Mouse (Mus musculus): ENCODE measurements around the gene Epb41l1. TPM values are rescaled to one million over a fixed set of nuclear protein-coding genes. Genes with fewer than 3 reads are reported as not detected.

The Epb41l1 gene
- polyA plus RNA-seq, 1 experiment from 2014 or later, result 0.76 TPM

- no peaks in the 10 kb centered on the region for H3K9me3 ChIP-seq (replicated peaks; ENCODE audit: control insufficient read depth, low read length)
- no peak for ATAC-seq (replicated peaks; ENCODE audit: extremely low read depth, insufficient read depth, low FRiP score)
- H3K27me3 ChIP-seq (ENCODE audit: control insufficient read depth, insufficient read depth, low read length), result 0 out of 2 replicates have a peak, but pooled peaks cover 3% of the 10 kb centered on the region
- no peaks in the 10 kb centered on the region for H3K4me1 ChIP-seq (ENCODE audit: control insufficient read depth, insufficient read depth, low read length)
- no peaks in the 10 kb centered on the region for H3K36me3 ChIP-seq (ENCODE audit: control insufficient read depth, insufficient read depth)
- no peak overlapping the region for H3K4me3 ChIP-seq (ENCODE audit: low read length)
- H3K9ac ChIP-seq (ENCODE audit: low read length), result no peak overlapping the region
- H3K27ac ChIP-seq (ENCODE audit: low read length), result no peak overlapping the region
- H3K4me2 ChIP-seq (ENCODE audit: low read depth, low read length), result no peak overlapping the region
- WGBS, result 78% methylated on average over 7 of the region's 7 CpGs
Measured at GRCm38 (mm10) chr2:156576850-156577587, 156.3 kb downstream of the Epb41l1 start.

- Histone ChIP-seq H3K9me3 (replicated peaks; ENCODE audit: control insufficient read depth, low read length) (no peaks in the 10 kb centered on the region), H3K4me1 (ENCODE audit: control insufficient read depth, insufficient read depth, low read length) (peaks cover 22% of the 10 kb centered on the region), H3K9ac (ENCODE audit: low read length) (no peak overlapping the region), H3K27ac (ENCODE audit: low read length) (no peak overlapping the region), H3K4me2 (ENCODE audit: low read depth, low read length) (no peak overlapping the region), H3K27me3 (ENCODE audit: control insufficient read depth, insufficient read depth, low read length) (0 out of 2 replicates have a peak, but pooled peaks cover 3% of the 10 kb centered on the region), H3K36me3 (ENCODE audit: control insufficient read depth, insufficient read depth) (no peaks in the 10 kb centered on the region), H3K4me3 (ENCODE audit: low read length) (no peak overlapping the region)
- no peak for ATAC-seq (replicated peaks; ENCODE audit: extremely low read depth, insufficient read depth, low FRiP score)
- 75% methylated on average over 5 of the region's 5 CpGs for WGBS
Measured at GRCm38 (mm10) chr2:156580507-156580906, 159.8 kb downstream of the Epb41l1 start.

GRCm38 (mm10) chr2:156581244-156581643 lies 160.5 kb downstream of the Epb41l1 start:
- no peak overlapping the region for H3K27ac ChIP-seq (ENCODE audit: low read length)
- H3K9ac ChIP-seq (ENCODE audit: low read length), result no peak overlapping the region
- peaks cover 22% of the 10 kb centered on the region for H3K4me1 ChIP-seq (ENCODE audit: control insufficient read depth, insufficient read depth, low read length)
- H3K27me3 ChIP-seq (ENCODE audit: control insufficient read depth, insufficient read depth, low read length), result 0 out of 2 replicates have a peak, but pooled peaks cover 3% of the 10 kb centered on the region
- ATAC-seq (replicated peaks; ENCODE audit: extremely low read depth, insufficient read depth, low FRiP score), result no peak
- WGBS, result 61% methylated on average over 10 of the region's 10 CpGs
- H3K9me3 ChIP-seq (replicated peaks; ENCODE audit: control insufficient read depth, low read length), result no peaks in the 10 kb centered on the region
- H3K4me2 ChIP-seq (ENCODE audit: low read depth, low read length), result no peak overlapping the region
- no peak overlapping the region for H3K4me3 ChIP-seq (ENCODE audit: low read length)
- H3K36me3 ChIP-seq (ENCODE audit: control insufficient read depth, insufficient read depth), result no peaks in the 10 kb centered on the region

GRCm38 (mm10) chr2:156582887-156583286 lies 162.2 kb downstream of the Epb41l1 start:
- H3K4me1 ChIP-seq (ENCODE audit: control insufficient read depth, insufficient read depth, low read length), result peaks cover 22% of the 10 kb centered on the region
- H3K27ac ChIP-seq (ENCODE audit: low read length), result peak overlapping the region; percentile 86
- no peak overlapping the region for H3K4me3 ChIP-seq (ENCODE audit: low read length)
- peak; percentile 29 for ATAC-seq (replicated peaks; ENCODE audit: extremely low read depth, insufficient read depth, low FRiP score)
- H3K27me3 ChIP-seq (ENCODE audit: control insufficient read depth, insufficient read depth, low read length), result no peaks in the 10 kb centered on the region
- 50% methylated on average over 10 of the region's 10 CpGs for WGBS
- H3K9ac ChIP-seq (ENCODE audit: low read length), result peak overlapping the region; percentile 54; the same call in 1 of the 2 replicates
- no peaks in the 10 kb centered on the region for H3K9me3 ChIP-seq (replicated peaks; ENCODE audit: control insufficient read depth, low read length)
- H3K36me3 ChIP-seq (ENCODE audit: control insufficient read depth, insufficient read depth), result no peaks in the 10 kb centered on the region
- peak overlapping the region; percentile 20 for H3K4me2 ChIP-seq (ENCODE audit: low read depth, low read length)

GRCm38 (mm10) chr2:156584154-156584796 lies 163.6 kb downstream of the Epb41l1 start:
- Histone ChIP-seq H3K4me1 (ENCODE audit: control insufficient read depth, insufficient read depth, low read length) (peaks cover 22% of the 10 kb centered on the region), H3K9ac (ENCODE audit: low read length) (no peak overlapping the region), H3K4me2 (ENCODE audit: low read depth, low read length) (peak overlapping the region; percentile 44), H3K4me3 (ENCODE audit: low read length) (no peak overlapping the region), H3K27me3 (ENCODE audit: control insufficient read depth, insufficient read depth, low read length) (no peaks in the 10 kb centered on the region), H3K9me3 (replicated peaks; ENCODE audit: control insufficient read depth, low read length) (no peaks in the 10 kb centered on the region), H3K36me3 (ENCODE audit: control insufficient read depth, insufficient read depth) (no peaks in the 10 kb centered on the region), H3K27ac (ENCODE audit: low read length) (peak overlapping the region; percentile 71)
- peak; percentile 56 for ATAC-seq (replicated peaks; ENCODE audit: extremely low read depth, insufficient read depth, low FRiP score)
- WGBS, result 44% methylated on average over 11 of the region's 11 CpGs

- no peaks in the 10 kb centered on the region for H3K9me3 ChIP-seq (replicated peaks; ENCODE audit: control insufficient read depth, low read length)
- H3K36me3 ChIP-seq (ENCODE audit: control insufficient read depth, insufficient read depth), result no peaks in the 10 kb centered on the region
- 0 out of 2 replicates have a peak overlapping the region, but pooled peaks have one; percentile 8 for H3K9ac ChIP-seq (ENCODE audit: low read length)
- H3K4me3 ChIP-seq (ENCODE audit: low read length), result no peak overlapping the region; the same call in 1 of the 2 replicates
- ATAC-seq (replicated peaks; ENCODE audit: extremely low read depth, insufficient read depth, low FRiP score), result peak; percentile 71
- WGBS, result 32% methylated on average over 14 of the region's 14 CpGs
- peak overlapping the region; percentile 77 for H3K27ac ChIP-seq (ENCODE audit: low read length)
- H3K4me1 ChIP-seq (ENCODE audit: control insufficient read depth, insufficient read depth, low read length), result peaks cover 22% of the 10 kb centered on the region
- no peaks in the 10 kb centered on the region for H3K27me3 ChIP-seq (ENCODE audit: control insufficient read depth, insufficient read depth, low read length)
- H3K4me2 ChIP-seq (ENCODE audit: low read depth, low read length), result peak overlapping the region; percentile 44
Measured at GRCm38 (mm10) chr2:156584797-156585471, 164.2 kb downstream of the Epb41l1 start.

GRCm38 (mm10) chr2:156589481-156589880 lies 168.8 kb downstream of the Epb41l1 start:
- no peaks in the 10 kb centered on the region for H3K27me3 ChIP-seq (ENCODE audit: control insufficient read depth, insufficient read depth, low read length)
- H3K4me2 ChIP-seq (ENCODE audit: low read depth, low read length), result no peak overlapping the region
- H3K9me3 ChIP-seq (replicated peaks; ENCODE audit: control insufficient read depth, low read length), result no peaks in the 10 kb centered on the region
- no peak overlapping the region for H3K4me3 ChIP-seq (ENCODE audit: low read length)
- no peak overlapping the region for H3K27ac ChIP-seq (ENCODE audit: low read length)
- WGBS, result 87% methylated on average over 9 of the region's 9 CpGs
- ATAC-seq (replicated peaks; ENCODE audit: extremely low read depth, insufficient read depth, low FRiP score), result no peak
- H3K9ac ChIP-seq (ENCODE audit: low read length), result no peak overlapping the region
- H3K4me1 ChIP-seq (ENCODE audit: control insufficient read depth, insufficient read depth, low read length), result peaks cover 9% of the 10 kb centered on the region
- H3K36me3 ChIP-seq (ENCODE audit: control insufficient read depth, insufficient read depth), result no peaks in the 10 kb centered on the region

Measured in heart, embryonic 16.5 days (tissue).